19 mouse cellular contexts compared by ENCODE assay signal in the genomic region with DNA sequence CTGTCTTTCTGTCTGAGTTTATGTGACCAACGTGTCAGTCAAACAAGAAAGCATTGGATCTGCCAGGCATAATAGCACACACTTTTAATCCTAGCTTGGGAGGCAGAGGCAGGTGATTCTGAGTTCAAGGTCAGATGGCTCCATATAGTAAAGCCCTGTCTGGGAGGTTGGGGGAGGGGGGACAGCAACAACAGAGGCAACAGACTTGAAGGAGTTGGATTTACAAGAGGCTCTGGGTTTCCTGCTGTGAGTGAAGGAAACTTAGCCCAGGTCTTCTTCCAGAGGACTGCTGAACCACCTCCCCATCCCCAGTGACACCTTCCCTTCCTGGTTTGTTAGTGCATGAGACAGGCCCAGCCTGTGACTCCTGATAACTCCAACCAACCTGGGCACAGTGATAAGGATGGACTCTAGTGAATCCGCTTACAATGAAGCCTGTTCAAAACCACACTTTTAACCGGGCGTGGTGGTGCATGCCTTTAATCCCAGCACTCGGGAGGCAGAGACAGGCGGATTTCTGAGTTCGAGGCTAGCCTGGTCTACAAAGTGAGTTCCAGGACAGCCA. TPM values are rescaled to one million over a fixed set of nuclear protein-coding genes. Genes with fewer than 3 reads are reported as not detected.
DNase-seq lines count a peak whose midpoint lies in the region; ATAC-seq and TF ChIP-seq lines count a peak whose summit lies in the region.
"Had no signal": no experiment of that assay in that cellular context is flagged by ENCODE, and none has a peak within 500 bp of the region (broad histone marks: within the 10 kb centered on the region; RNA-seq: fewer than 3 reads in every experiment).

No protein-coding gene starts in this region.

- no peak overlapping the region for H3K27ac ChIP-seq in stomach, embryonic 14.5 days (ENCODE audit: low read length)
- no peak overlapping the region for H3K27ac ChIP-seq in stomach, postnatal 0 days (replicated peaks)
- H3K27ac ChIP-seq in liver, embryonic 14.5 days, result peak overlapping the region; percentile 81
- H3K27ac ChIP-seq in hindbrain, embryonic 12.5 days, result no peak overlapping the region
- H3K27ac ChIP-seq: embryonic facial prominence, embryonic 13.5 days; forebrain, embryonic 13.5 days; layer of hippocampus, adult 2 months; limb, embryonic 13.5 days; neural tube, embryonic 15.5 days had no signal

- H3K9ac ChIP-seq in stomach, embryonic 14.5 days (replicated peaks; ENCODE audit: low read depth, low read length), result no peak overlapping the region
- no peak overlapping the region for H3K9ac ChIP-seq in stomach, postnatal 0 days (ENCODE audit: low read length)
- peak overlapping the region; percentile 31 for H3K9ac ChIP-seq in liver, embryonic 14.5 days (replicated peaks)
- H3K9ac ChIP-seq in hindbrain, embryonic 12.5 days, result no peak overlapping the region
- H3K9ac ChIP-seq: forebrain, embryonic 13.5 days; limb, embryonic 13.5 days; neural tube, embryonic 15.5 days had no signal

- peaks cover 28% of the 10 kb centered on the region for H3K36me3 ChIP-seq in stomach, embryonic 14.5 days (ENCODE audit: control insufficient read depth, insufficient read depth, low read length)
- peaks cover 26% of the 10 kb centered on the region for H3K36me3 ChIP-seq in stomach, postnatal 0 days (ENCODE audit: control insufficient read depth, insufficient read depth, low read length)
- peaks cover 66% of the 10 kb centered on the region for H3K36me3 ChIP-seq in liver, embryonic 14.5 days (replicated peaks; ENCODE audit: control insufficient read depth, insufficient read depth, low read depth)
- peaks cover 62% of the 10 kb centered on the region for H3K36me3 ChIP-seq in hindbrain, embryonic 12.5 days

- H3K4me3 ChIP-seq in stomach, embryonic 14.5 days (ENCODE audit: low read depth, low read length), result no peak overlapping the region
- no peak overlapping the region for H3K4me3 ChIP-seq in stomach, postnatal 0 days (ENCODE audit: low read depth, low read length)
- H3K4me3 ChIP-seq in liver, embryonic 14.5 days (ENCODE audit: insufficient read depth in 1 of 2, low read depth in 2 of 2, low read length in 2 of 2), result no peak overlapping the region
- no peak overlapping the region for H3K4me3 ChIP-seq in hindbrain, embryonic 12.5 days
- H3K4me3 ChIP-seq: embryonic facial prominence, embryonic 13.5 days; forebrain, embryonic 13.5 days; layer of hippocampus, adult 2 months; limb, embryonic 13.5 days; neural tube, embryonic 15.5 days had no signal

- H3K4me2 ChIP-seq in stomach, embryonic 14.5 days (replicated peaks; ENCODE audit: low read depth, low read length), result no peak overlapping the region
- H3K4me2 ChIP-seq in stomach, postnatal 0 days (replicated peaks; ENCODE audit: low read depth), result no peak overlapping the region
- peak overlapping the region; percentile 53 for H3K4me2 ChIP-seq in liver, embryonic 14.5 days (ENCODE audit: low read depth)
- no peak overlapping the region for H3K4me2 ChIP-seq in hindbrain, embryonic 12.5 days (replicated peaks)
- H3K4me2 ChIP-seq: embryonic facial prominence, embryonic 13.5 days; forebrain, embryonic 13.5 days; limb, embryonic 13.5 days; neural tube, embryonic 15.5 days had no signal

- peak; percentile 31; the same call in 1 of the 2 replicates for ATAC-seq in stomach, embryonic 14.5 days (ENCODE audit: insufficient number of reproducible peaks, insufficient read depth, low FRiP score, low read depth)
- no peak for ATAC-seq in stomach, postnatal 0 days (ENCODE audit: low FRiP score, low TSS enrichment)
- ATAC-seq in liver, embryonic 14.5 days (ENCODE audit: insufficient read depth), result peak; percentile 93
- no peak for ATAC-seq in hindbrain, embryonic 12.5 days (ENCODE audit: low FRiP score)
- ATAC-seq: forebrain, embryonic 13.5 days; lung, postnatal 0 days had no signal

- H3K27me3 ChIP-seq in stomach, embryonic 14.5 days (ENCODE audit: control insufficient read depth, insufficient read depth, low read length), result no peaks in the 10 kb centered on the region
- no peaks in the 10 kb centered on the region for H3K27me3 ChIP-seq in stomach, postnatal 0 days (ENCODE audit: control insufficient read depth, insufficient read depth, low read length)
- no peaks in the 10 kb centered on the region for H3K27me3 ChIP-seq in liver, embryonic 14.5 days (ENCODE audit: control insufficient read depth, insufficient read depth, low read length)
- no peaks in the 10 kb centered on the region for H3K27me3 ChIP-seq in hindbrain, embryonic 12.5 days
- H3K27me3 ChIP-seq: embryonic facial prominence, embryonic 13.5 days; forebrain, embryonic 13.5 days; limb, embryonic 13.5 days; neural tube, embryonic 15.5 days had no signal

- no peak for TF ChIP-seq CTCF in stomach, postnatal 0 days (IDR thresholded peaks at IDR 0.05; ENCODE audit: low read depth)
- TF ChIP-seq CTCF in liver, embryonic 14.5 days (IDR thresholded peaks at IDR 0.05; ENCODE audit: low read depth), result no peak

- no peak for TF ChIP-seq EP300 in stomach, postnatal 0 days (optimal IDR thresholded peaks at IDR 0.05)
- TF ChIP-seq EP300 in liver, embryonic 14.5 days (IDR thresholded peaks at IDR 0.05; ENCODE audit: low read depth), result peak; percentile 92

- 90% methylated on average over 7 of the region's 7 CpGs for WGBS in stomach, embryonic 14.5 days
- WGBS in stomach, postnatal 0 days, result 89% methylated on average over 7 of the region's 7 CpGs
- 37% methylated on average over 7 of the region's 7 CpGs for WGBS in liver, embryonic 14.5 days (ENCODE audit: insufficient replicate concordance)
- WGBS in hindbrain, embryonic 12.5 days, result 94% methylated on average over 7 of the region's 7 CpGs

- no peak for DNase-seq in stomach, postnatal 0 days (ENCODE audit: low spot score)
- peak; percentile 80 for DNase-seq in c-Kit-positive CD71-positive TER-119-positive erythroid progenitor cells, embryonic 14.5 days (ENCODE audit: low spot score)
- peak; percentile 80 to 86 (median 81) for DNase-seq in liver, embryonic 14.5 days (ENCODE audit: low read depth in 3 of 3, low spot score in 3 of 3)
- DNase-seq in left cerebral cortex, adult 11 months (ENCODE audit: low spot score), result no peak
- no peak for DNase-seq in adipocyte (ENCODE audit: low spot score)
- DNase-seq: cerebellum, adult 18-20 months; heart, adult 11 months; heart, postnatal 14 days had no signal

- H3K9me3 ChIP-seq in stomach, embryonic 14.5 days (ENCODE audit: control insufficient read depth, low read depth, low read length), result no peaks in the 10 kb centered on the region
- H3K9me3 ChIP-seq in stomach, postnatal 0 days (ENCODE audit: control insufficient read depth, low read length), result no peaks in the 10 kb centered on the region
- H3K9me3 ChIP-seq in liver, embryonic 14.5 days (ENCODE audit: control insufficient read depth, low read length), result no peaks in the 10 kb centered on the region
- no peaks in the 10 kb centered on the region for H3K9me3 ChIP-seq in hindbrain, embryonic 12.5 days (replicated peaks)
- H3K9me3 ChIP-seq: embryonic facial prominence, embryonic 13.5 days; forebrain, embryonic 13.5 days; limb, embryonic 13.5 days; neural tube, embryonic 15.5 days had no signal

- H3K4me1 ChIP-seq in stomach, embryonic 14.5 days (ENCODE audit: control insufficient read depth, insufficient read depth, low read length), result no peaks in the 10 kb centered on the region
- H3K4me1 ChIP-seq in stomach, postnatal 0 days (replicated peaks; ENCODE audit: control insufficient read depth, insufficient read depth), result no peaks in the 10 kb centered on the region
- H3K4me1 ChIP-seq in liver, embryonic 14.5 days (replicated peaks; ENCODE audit: control insufficient read depth in 2 of 2, insufficient read depth in 2 of 2, low read length in 1 of 2), result peaks cover 20 to 26% of the 10 kb centered on the region in 2 experiments
- H3K4me1 ChIP-seq in hindbrain, embryonic 12.5 days, result peaks cover 7% of the 10 kb centered on the region

RNA-seq across cellular contexts. Expression of gene 1700037H04Rik, which starts 7.6 kb away (rescaled TPM):
- polyA plus RNA-seq in stomach, embryonic 14.5 days (2014; fragmentation: Nextera tagmentation; extraction: Ambion mirVana), result 84.6 and 88.9 TPM in 2 replicates
- polyA plus RNA-seq in stomach, postnatal 0 days (2015; fragmentation: Nextera tagmentation; extraction: Ambion mirVana), result 42.6 and 43.6 TPM in 2 replicates
- polyA plus RNA-seq in liver, embryonic 14.5 days (2012; rRNA removed), result 105 and 125 TPM in 2 replicates
- 129 and 153 TPM in 2 replicates for polyA plus RNA-seq in liver, embryonic 14.5 days (2014; fragmentation: Nextera tagmentation; extraction: Ambion mirVana)
- 87.4 and 89.7 TPM in 2 replicates for polyA plus RNA-seq in hindbrain, embryonic 12.5 days (2016; fragmentation: Nextera tagmentation; extraction: Ambion mirVana)

RNA-seq across cellular contexts. Expression of gene Gm11037, which starts 19.0 kb away (rescaled TPM):
- not detected in 2 replicates for polyA plus RNA-seq in stomach, embryonic 14.5 days (2014; fragmentation: Nextera tagmentation; extraction: Ambion mirVana)
- polyA plus RNA-seq in stomach, postnatal 0 days (2015; fragmentation: Nextera tagmentation; extraction: Ambion mirVana), result not detected in 2 replicates
- polyA plus RNA-seq in liver, embryonic 14.5 days (2012; rRNA removed), result not detected in 2 replicates
- polyA plus RNA-seq in liver, embryonic 14.5 days (2014; fragmentation: Nextera tagmentation; extraction: Ambion mirVana), result not detected in 2 replicates
- polyA plus RNA-seq in hindbrain, embryonic 12.5 days (2016; fragmentation: Nextera tagmentation; extraction: Ambion mirVana), result not detected in 2 replicates
- polyA plus RNA-seq: embryonic facial prominence, embryonic 13.5 days; forebrain, embryonic 13.5 days; kidney, embryonic 16.5 days; limb, embryonic 13.5 days; lung, postnatal 0 days; neural tube, embryonic 15.5 days; testis, adult 2 months; urinary bladder, adult 2 months had no signal

RNA-seq across cellular contexts. Expression of gene Hspa12b, which starts 25.2 kb away (rescaled TPM):
- polyA plus RNA-seq in stomach, embryonic 14.5 days (2014; fragmentation: Nextera tagmentation; extraction: Ambion mirVana), result 12.3 and 14.2 TPM in 2 replicates
- polyA plus RNA-seq in stomach, postnatal 0 days (2015; fragmentation: Nextera tagmentation; extraction: Ambion mirVana), result 4.2 TPM in 2 replicates
- 1.6 and 2.1 TPM in 2 replicates for polyA plus RNA-seq in liver, embryonic 14.5 days (2012; rRNA removed)
- polyA plus RNA-seq in liver, embryonic 14.5 days (2014; fragmentation: Nextera tagmentation; extraction: Ambion mirVana), result 0.71 and 0.76 TPM in 2 replicates
- 8.6 and 8.9 TPM in 2 replicates for polyA plus RNA-seq in hindbrain, embryonic 12.5 days (2016; fragmentation: Nextera tagmentation; extraction: Ambion mirVana)

RNA-seq across cellular contexts. Expression of gene Cenpb, which starts 27.6 kb away (rescaled TPM):
- polyA plus RNA-seq in stomach, embryonic 14.5 days (2014; fragmentation: Nextera tagmentation; extraction: Ambion mirVana), result 9.0 and 9.9 TPM in 2 replicates
- 12.2 and 13.9 TPM in 2 replicates for polyA plus RNA-seq in stomach, postnatal 0 days (2015; fragmentation: Nextera tagmentation; extraction: Ambion mirVana)
- 11.0 and 12.4 TPM in 2 replicates for polyA plus RNA-seq in liver, embryonic 14.5 days (2012; rRNA removed)
- 2.7 and 3.0 TPM in 2 replicates for polyA plus RNA-seq in liver, embryonic 14.5 days (2014; fragmentation: Nextera tagmentation; extraction: Ambion mirVana)
- 18.3 and 18.5 TPM in 2 replicates for polyA plus RNA-seq in hindbrain, embryonic 12.5 days (2016; fragmentation: Nextera tagmentation; extraction: Ambion mirVana)

RNA-seq across cellular contexts. Expression of gene Cdc25b, which starts 34.5 kb away (rescaled TPM):
- 58.0 and 63.4 TPM in 2 replicates for polyA plus RNA-seq in stomach, embryonic 14.5 days (2014; fragmentation: Nextera tagmentation; extraction: Ambion mirVana)
- polyA plus RNA-seq in stomach, postnatal 0 days (2015; fragmentation: Nextera tagmentation; extraction: Ambion mirVana), result 38.7 and 39.5 TPM in 2 replicates
- 156 and 166 TPM in 2 replicates for polyA plus RNA-seq in liver, embryonic 14.5 days (2012; rRNA removed)
- 184 and 209 TPM in 2 replicates for polyA plus RNA-seq in liver, embryonic 14.5 days (2014; fragmentation: Nextera tagmentation; extraction: Ambion mirVana)
- 69.8 and 85.7 TPM in 2 replicates for polyA plus RNA-seq in hindbrain, embryonic 12.5 days (2016; fragmentation: Nextera tagmentation; extraction: Ambion mirVana)

Comparison
In these comparisons a context has a peak if more than half of its experiments do, and no peak if none do; other contexts are left out.
1. ATAC-seq: peak in stomach, embryonic 14.5 days (single experiment) and liver, embryonic 14.5 days (single experiment); none in stomach, postnatal 0 days (single experiment) and hindbrain, embryonic 12.5 days (single experiment).
2. DNase-seq: peak in c-Kit-positive CD71-positive TER-119-positive erythroid progenitor cells, embryonic 14.5 days (single experiment) and liver, embryonic 14.5 days (3 of 3); none in stomach, postnatal 0 days (single experiment), left cerebral cortex, adult 11 months (single experiment) and adipocyte (single experiment).